Mouse (Mus musculus) kidney, postnatal 0 days (tissue): ENCODE measurements around the gene B3gnt7. TPM values are rescaled to one million over a fixed set of nuclear protein-coding genes. Genes with fewer than 3 reads are reported as not detected.

Experiments
- ATAC-seq: fragments of 200-750 bp; cut with Nextera tagmentation; replicated peaks from 2 replicates; pipeline ENCODE4 v1.8.0; 2017; ENCODE audit warnings: low read depth, moderate number of reproducible peaks, moderate TSS enrichment, moderate library complexity; ENCODE audit not compliant: low FRiP score
- DNase-seq: peaks from one replicate; pipeline ENCODE4 v3.0.0-alpha.2; 2016; ENCODE audit warnings: low spot score
- H3K27ac ChIP-seq: fragments of 300-500 bp; sonication (generic); 2 replicates; pipeline ENCODE4 v1.5.1; 2014; ENCODE audit warnings: mild to moderate bottlenecking
- H3K27me3 ChIP-seq: fragments of 300-500 bp; sonication (generic); 2 replicates; pipeline ENCODE4 v1.6.1; 2014; ENCODE audit warnings: low read length, mixed read lengths; ENCODE audit not compliant: insufficient read depth
- H3K36me3 ChIP-seq: fragments of 300-500 bp; sonication (generic); 2 replicates; pipeline ENCODE4 v1.6.1; 2014; ENCODE audit warnings: low read length, mixed read lengths; ENCODE audit not compliant: insufficient read depth
- H3K4me1 ChIP-seq: fragments of 300-500 bp; sonication (generic); replicated peaks from 2 replicates; pipeline ENCODE4 v1.6.1; 2014; ENCODE audit warnings: antibody characterized with exemption, low read length, mixed read lengths; ENCODE audit not compliant: insufficient read depth
- H3K4me2 ChIP-seq: fragments of 300-500 bp; sonication (generic); 2 replicates; pipeline ENCODE4 v1.6.1; 2014; ENCODE audit warnings: mild to moderate bottlenecking, low read length, moderate library complexity, mixed read lengths
- H3K4me3 ChIP-seq: fragments of 300-500 bp; sonication (generic); replicated peaks from 2 replicates; pipeline ENCODE4 v1.5.1; 2014; ENCODE audit warnings: low read depth, low read length
- H3K9ac ChIP-seq: fragments of 300-500 bp; sonication (generic); 2 replicates; pipeline ENCODE4 v1.6.1; 2014; ENCODE audit warnings: low read depth, low read length
- H3K9me3 ChIP-seq: fragments of 300-500 bp; sonication (generic); replicated peaks from 2 replicates; pipeline ENCODE4 v1.6.1; 2016; ENCODE audit warnings: low read length, inconsistent platforms, mixed read lengths
- CTCF ChIP-seq: IDR thresholded peaks from 2 replicates; pipeline ENCODE4 v1.5.1; 2016; ENCODE audit warnings: antibody characterized with exemption, low read depth, mild to moderate bottlenecking, moderate library complexity
- WGBS: fragments of 180-500 bp; shearing (Covaris S2); extraction: QIAGEN DNeasy Blood & Tissue Kit; methylation state at CpG from one replicate; pipeline ENCODE4 v1.1.7; 2014; 5-methylcytosine and 5-hydroxymethylcytosine counted together
- polyA plus RNA-seq: library from polyadenylated mRNA; unstranded; fragments of >200 nt; fragmentation: Nextera tagmentation; extraction: Ambion mirVana; gene quantifications from 2 replicates; pipeline ENCODE4 v1.2.1, GENCODE M21; 2015

B3gnt7 gene
- polyA plus RNA-seq, 1 experiment from 2014 or later, result 10.8 TPM

- ATAC-seq, result no peak
- no peaks in the 10 kb centered on the region for H3K9me3 ChIP-seq
- no peak overlapping the region for H3K4me3 ChIP-seq
- H3K27ac ChIP-seq, result no peak overlapping the region
- H3K36me3 ChIP-seq, result no peaks in the 10 kb centered on the region
- H3K27me3 ChIP-seq, result no peaks in the 10 kb centered on the region
- no peaks in the 10 kb centered on the region for H3K4me1 ChIP-seq
- no peak for TF ChIP-seq CTCF
- no peak overlapping the region for H3K4me2 ChIP-seq
- no peak overlapping the region for H3K9ac ChIP-seq
- DNase-seq, result no peak
- WGBS, result 41% methylated on average over 3 of the region's 3 CpGs
Observed at GRCm38 (mm10) chr1:86265060-86265459, 37.6 kb upstream of the B3gnt7 start.

- Histone ChIP-seq H3K9ac (no peak overlapping the region), H3K9me3 (no peaks in the 10 kb centered on the region), H3K36me3 (no peaks in the 10 kb centered on the region), H3K4me1 (no peaks in the 10 kb centered on the region), H3K27me3 (no peaks in the 10 kb centered on the region), H3K4me3 (no peak overlapping the region), H3K27ac (no peak overlapping the region), H3K4me2 (no peak overlapping the region)
- no peak for DNase-seq
- no peak for TF ChIP-seq CTCF
- WGBS, result 83% methylated on average over 9 of the region's 9 CpGs
- no peak for ATAC-seq
Observed at GRCm38 (mm10) chr1:86268492-86269189, 34.0 kb upstream of the B3gnt7 start.

- Histone ChIP-seq H3K36me3 (no peaks in the 10 kb centered on the region), H3K4me1 (no peaks in the 10 kb centered on the region), H3K4me2 (no peak overlapping the region), H3K27me3 (no peaks in the 10 kb centered on the region), H3K9ac (no peak overlapping the region), H3K27ac (no peak overlapping the region), H3K9me3 (no peaks in the 10 kb centered on the region), H3K4me3 (no peak overlapping the region)
- ATAC-seq, result 0 out of 2 replicates have a peak, but pooled peaks have one; percentile 29
- TF ChIP-seq CTCF, result no peak
- 65% methylated on average over 4 of the region's 4 CpGs for WGBS
- no peak for DNase-seq
Observed at GRCm38 (mm10) chr1:86269190-86269508, 33.5 kb upstream of the B3gnt7 start.

GRCm38 (mm10) chr1:86271707-86272106 lies 30.9 kb upstream of the B3gnt7 start:
- Histone ChIP-seq H3K4me2 (no peak overlapping the region), H3K4me3 (no peak overlapping the region), H3K27ac (no peak overlapping the region), H3K4me1 (no peaks in the 10 kb centered on the region), H3K27me3 (no peaks in the 10 kb centered on the region), H3K9me3 (no peaks in the 10 kb centered on the region), H3K36me3 (no peaks in the 10 kb centered on the region), H3K9ac (no peak overlapping the region)
- ATAC-seq (no peak), DNase-seq (no peak)
- 74% methylated on average over 6 of the region's 6 CpGs for WGBS
- TF ChIP-seq CTCF, result no peak

GRCm38 (mm10) chr1:86277055-86277454 lies 25.6 kb upstream of the B3gnt7 start:
- H3K36me3 ChIP-seq, result no peaks in the 10 kb centered on the region
- no peaks in the 10 kb centered on the region for H3K27me3 ChIP-seq
- H3K9me3 ChIP-seq, result no peaks in the 10 kb centered on the region
- H3K4me2 ChIP-seq, result no peak overlapping the region
- DNase-seq (no peak), ATAC-seq (no peak)
- TF ChIP-seq CTCF, result no peak
- 80% methylated on average over 5 of the region's 5 CpGs for WGBS
- H3K4me1 ChIP-seq, result no peaks in the 10 kb centered on the region
- H3K4me3 ChIP-seq, result no peak overlapping the region
- H3K27ac ChIP-seq, result no peak overlapping the region
- no peak overlapping the region for H3K9ac ChIP-seq

- no peak overlapping the region for H3K9ac ChIP-seq
- H3K4me3 ChIP-seq, result no peak overlapping the region
- ATAC-seq, result 0 out of 2 replicates have a peak, but pooled peaks have one; percentile 46
- no peaks in the 10 kb centered on the region for H3K9me3 ChIP-seq
- no peaks in the 10 kb centered on the region for H3K4me1 ChIP-seq
- H3K27ac ChIP-seq, result no peak overlapping the region
- H3K27me3 ChIP-seq, result no peaks in the 10 kb centered on the region
- no peaks in the 10 kb centered on the region for H3K36me3 ChIP-seq
- no peak overlapping the region for H3K4me2 ChIP-seq
- no peak for TF ChIP-seq CTCF
- peak; percentile 36 for DNase-seq
- WGBS, result 63% methylated on average over 11 of the region's 11 CpGs
Observed at GRCm38 (mm10) chr1:86281781-86282536, 20.7 kb upstream of the B3gnt7 start.
